Mouse (Mus musculus) intestine, embryonic 14.5 days (tissue): ENCODE data around the gene Pgap3. TPM values are rescaled to one million over a fixed set of nuclear protein-coding genes. Genes with fewer than 3 reads are reported as not detected.

Source experiments
- ATAC-seq: fragments of 200-750 bp; cut with Nextera tagmentation; replicated peaks from 2 replicates; pipeline ENCODE4 v1.8.0; 2017; ENCODE audit warnings: low read depth, moderate number of reproducible peaks, moderate TSS enrichment, moderate library complexity; ENCODE audit not compliant: low FRiP score, low TSS enrichment
- DNase-seq: peaks from one replicate; pipeline ENCODE4 v3.0.0-alpha.2; 2018; ENCODE audit warnings: low spot score
- H3K27ac ChIP-seq: fragments of 300-500 bp; sonication (generic); 2 replicates; pipeline ENCODE4 v1.5.1; 2014; ENCODE audit warnings: low read depth, mild to moderate bottlenecking, control low read depth
- H3K27me3 ChIP-seq: fragments of 300-500 bp; sonication (generic); replicated peaks from 2 replicates; pipeline ENCODE4 v1.6.1; 2014; ENCODE audit warnings: low read length, control low read depth; ENCODE audit not compliant: control insufficient read depth, insufficient read depth
- H3K36me3 ChIP-seq: fragments of 300-500 bp; sonication (generic); 2 replicates; pipeline ENCODE4 v1.6.1; 2014; ENCODE audit warnings: low read length, control low read depth; ENCODE audit not compliant: control insufficient read depth, insufficient read depth
- H3K4me1 ChIP-seq: fragments of 300-500 bp; sonication (generic); replicated peaks from 2 replicates; pipeline ENCODE4 v1.6.1; 2014; ENCODE audit warnings: low read length, control low read depth, mixed read lengths; ENCODE audit not compliant: control insufficient read depth, insufficient read depth
- H3K4me2 ChIP-seq: fragments of 300-500 bp; sonication (generic); 2 replicates; pipeline ENCODE4 v1.6.1; 2014; ENCODE audit warnings: low read length
- H3K4me3 ChIP-seq: fragments of 300-500 bp; sonication (generic); 2 replicates; pipeline ENCODE4 v1.5.1; 2014; ENCODE audit warnings: low read depth, low read length, control low read depth, mixed read lengths
- H3K9ac ChIP-seq: fragments of 300-500 bp; sonication (generic); 2 replicates; pipeline ENCODE4 v1.6.1; 2014; ENCODE audit warnings: mild to moderate bottlenecking, low read length
- H3K9me3 ChIP-seq: fragments of 300-500 bp; sonication (generic); 2 replicates; pipeline ENCODE4 v1.6.1; 2016; ENCODE audit warnings: low read length, control low read depth; ENCODE audit not compliant: control insufficient read depth
- WGBS: fragments of 180-500 bp; shearing (Covaris S2); extraction: QIAGEN DNeasy Blood & Tissue Kit; methylation state at CpG from one replicate; pipeline ENCODE4 v1.1.7; 2014; 5-methylcytosine and 5-hydroxymethylcytosine counted together
- polyA plus RNA-seq: library from polyadenylated mRNA; unstranded; fragments of >200 nt; fragmentation: Nextera tagmentation; extraction: Ambion mirVana; gene quantifications from 2 replicates; pipeline ENCODE4 v1.2.1, GENCODE M21; 2014

Pgap3 gene
- polyA plus RNA-seq, 1 experiment from 2014 or later = 14.1 TPM

DNA sequence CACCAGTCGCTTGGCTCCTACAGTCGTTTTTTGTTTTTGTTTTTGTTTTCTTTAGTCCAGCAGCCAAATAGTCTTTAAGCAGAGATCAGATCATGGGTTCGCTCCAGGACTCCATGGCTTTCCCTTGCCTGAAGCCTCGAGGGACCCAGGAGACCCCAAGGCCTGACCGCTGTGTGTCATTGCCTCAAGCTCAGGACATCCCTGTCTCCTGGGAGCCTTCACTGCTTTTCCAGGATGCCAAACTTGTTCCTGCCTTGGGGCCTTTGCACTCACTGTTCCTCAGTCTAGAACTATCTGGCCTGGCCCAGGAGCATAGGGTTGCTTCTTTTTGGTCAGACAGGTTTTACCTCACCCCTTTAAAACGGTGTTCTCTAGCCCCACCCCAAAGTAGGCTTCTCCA is 6.3 kb upstream of the Pgap3 start:
- Histone ChIP-seq H3K36me3 (no peaks in the 10 kb centered on the region), H3K4me2 (no peak overlapping the region), H3K4me1 (peaks cover 14% of the 10 kb centered on the region), H3K4me3 (no peak overlapping the region), H3K9me3 (no peaks in the 10 kb centered on the region), H3K9ac (no peak overlapping the region), H3K27me3 (no peaks in the 10 kb centered on the region), H3K27ac (no peak overlapping the region)
- 76% methylated on average over 6 of the region's 6 CpGs for WGBS
- no peak for ATAC-seq
- no peak for DNase-seq

DNA sequence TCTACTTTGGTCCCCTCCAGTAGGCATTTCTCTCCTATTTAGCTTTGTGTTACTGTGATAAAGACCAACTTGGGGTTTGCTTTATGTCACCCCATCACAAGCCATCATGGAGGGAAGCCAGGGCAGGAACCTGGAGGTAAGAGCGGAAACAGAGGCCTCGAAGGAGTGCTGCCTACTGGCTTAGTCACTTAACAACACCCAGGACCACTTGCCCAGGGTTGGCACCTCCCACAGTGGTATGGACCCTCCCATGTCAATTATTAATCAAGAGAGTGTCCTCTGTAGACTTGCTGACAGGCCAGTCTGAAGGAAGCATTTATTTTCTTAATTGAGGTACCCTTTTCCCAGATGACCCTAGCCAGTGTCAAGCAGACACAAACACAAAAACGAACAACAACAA is 526 bp upstream of the Pgap3 start:
- ATAC-seq (peak; percentile 65), DNase-seq (peak; percentile 64)
- 51% methylated on average over 3 of the region's 3 CpGs for WGBS
- Histone ChIP-seq H3K36me3 (peaks cover 5% of the 10 kb centered on the region; the same call in 1 of the 2 replicates), H3K27ac (peak overlapping the region; percentile 96), H3K4me1 (peaks cover 12% of the 10 kb centered on the region), H3K9me3 (no peaks in the 10 kb centered on the region), H3K4me2 (peak overlapping the region; percentile 84), H3K27me3 (no peaks in the 10 kb centered on the region), H3K9ac (peak overlapping the region; percentile 77), H3K4me3 (peak overlapping the region; percentile 82)

DNA sequence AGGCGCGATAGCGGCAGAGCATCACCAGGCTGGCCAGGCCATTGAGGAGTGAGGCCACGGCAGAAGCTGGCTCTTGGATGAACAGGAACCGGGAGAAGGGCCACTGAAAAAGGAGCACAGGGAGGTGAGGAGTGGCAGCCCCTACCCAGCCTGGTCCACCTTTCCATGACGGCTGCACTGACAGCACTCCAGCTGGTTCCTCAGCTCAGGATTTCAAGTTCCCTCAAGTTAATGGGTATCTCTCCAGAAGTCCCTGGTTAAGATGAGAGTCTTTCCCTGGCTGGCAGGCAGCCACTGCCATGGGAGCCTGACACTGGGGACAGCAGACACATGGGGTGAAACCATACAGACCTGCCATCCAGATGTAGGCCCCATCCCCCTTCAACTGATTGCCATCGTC is 2.3 kb downstream of the Pgap3 start:
- H3K27me3 ChIP-seq = no peaks in the 10 kb centered on the region
- H3K4me3 ChIP-seq = no peak overlapping the region
- H3K4me2 ChIP-seq = no peak overlapping the region
- ATAC-seq = no peak
- H3K4me1 ChIP-seq = peaks cover 21% of the 10 kb centered on the region
- no peaks in the 10 kb centered on the region for H3K9me3 ChIP-seq
- WGBS = 89% methylated on average over 7 of the region's 7 CpGs
- peaks cover 5% of the 10 kb centered on the region; the same call in 1 of the 2 replicates for H3K36me3 ChIP-seq
- DNase-seq = no peak
- H3K27ac ChIP-seq = no peak overlapping the region
- no peak overlapping the region for H3K9ac ChIP-seq

DNA sequence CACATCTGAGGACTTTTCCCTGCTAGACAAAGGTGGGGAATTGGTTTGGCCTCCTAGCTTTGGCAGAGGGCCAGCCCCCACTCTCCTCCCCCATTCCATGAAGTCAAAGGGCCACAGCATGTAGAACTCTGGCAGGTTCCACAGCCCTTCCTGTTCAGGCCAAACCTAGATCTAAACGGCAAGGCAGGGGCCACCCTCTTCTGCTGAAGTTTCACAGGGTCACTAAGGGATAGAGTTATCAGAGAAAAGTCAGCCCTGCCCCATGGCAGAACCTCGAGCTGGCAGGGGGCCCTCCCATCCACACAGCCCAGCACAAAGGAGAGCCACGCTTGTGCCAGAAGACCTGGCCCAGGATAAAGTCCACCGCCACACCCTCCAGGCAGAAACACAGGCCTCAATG is 5.2 kb downstream of the Pgap3 start:
- peaks cover 24% of the 10 kb centered on the region for H3K4me1 ChIP-seq

DNA sequence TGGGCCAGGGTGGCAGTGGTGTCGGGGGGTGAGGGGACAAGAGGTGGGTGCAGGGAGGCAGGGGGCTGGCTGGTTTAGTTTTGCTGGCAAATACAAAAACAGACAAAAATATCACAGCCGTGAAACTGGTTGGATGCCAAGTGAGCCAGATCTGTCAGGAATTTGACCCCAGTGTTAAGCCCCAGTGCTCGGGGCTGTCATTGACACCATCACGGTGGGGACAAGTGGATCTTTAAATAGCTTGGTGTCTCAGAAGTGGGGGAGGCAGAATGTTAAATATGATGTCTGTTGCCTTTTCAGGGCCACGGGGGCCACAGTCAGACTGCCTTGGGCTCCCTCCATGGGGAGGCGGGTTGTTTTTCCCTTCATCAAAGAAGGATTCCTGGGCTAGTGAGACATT is 6.0 kb downstream of the Pgap3 start:
- Histone ChIP-seq H3K4me1 (peaks cover 17% of the 10 kb centered on the region; the same call in 1 of the 2 replicates), H3K4me3 (no peak overlapping the region), H3K27ac (no peak overlapping the region), H3K9ac (no peak overlapping the region), H3K36me3 (peaks cover 5% of the 10 kb centered on the region; the same call in 1 of the 2 replicates), H3K9me3 (no peaks in the 10 kb centered on the region), H3K4me2 (no peak overlapping the region), H3K27me3 (0 out of 2 replicates have a peak, but pooled peaks cover 5% of the 10 kb centered on the region)
- no peak for ATAC-seq
- DNase-seq = no peak
- 43% methylated on average over 6 of the region's 6 CpGs for WGBS

More for the DNA sequence above, 5.2 kb downstream of the Pgap3 start:
- H3K36me3 ChIP-seq = peaks cover 5% of the 10 kb centered on the region; the same call in 1 of the 2 replicates
- no peak overlapping the region for H3K9ac ChIP-seq
- H3K4me2 ChIP-seq = no peak overlapping the region
- ATAC-seq = peak; percentile 48
- H3K4me3 ChIP-seq = no peak overlapping the region
- H3K9me3 ChIP-seq = no peaks in the 10 kb centered on the region
- peak overlapping the region; percentile 47; the same call in 1 of the 2 replicates for H3K27ac ChIP-seq
- 0 out of 2 replicates have a peak, but pooled peaks cover 5% of the 10 kb centered on the region for H3K27me3 ChIP-seq
- DNase-seq = peak; percentile 65
- WGBS = 34% methylated on average over 4 of the region's 4 CpGs

DNA sequence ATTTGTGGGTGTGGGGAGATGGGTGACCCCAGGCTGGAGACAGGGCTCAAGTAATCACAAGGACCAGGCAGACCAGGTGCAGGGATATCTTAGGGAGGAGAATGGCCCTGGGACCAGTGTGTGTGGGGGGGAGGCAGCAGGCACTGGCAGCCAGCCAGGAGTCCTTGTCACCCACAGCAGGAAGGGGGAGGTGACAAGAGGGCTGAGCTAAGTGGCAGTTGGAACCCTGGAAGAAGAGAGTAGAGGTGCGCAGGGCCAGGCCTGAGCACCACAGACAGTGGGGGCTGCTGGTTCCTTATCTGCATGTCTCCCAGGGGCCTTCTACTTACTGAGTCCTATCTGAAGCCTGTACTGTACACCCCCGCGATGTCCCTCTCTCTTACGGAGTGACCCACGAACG is 7.0 kb downstream of the Pgap3 start:
- Histone ChIP-seq H3K27ac (no peak overlapping the region), H3K9me3 (no peaks in the 10 kb centered on the region), H3K4me1 (peaks cover 17% of the 10 kb centered on the region; the same call in 1 of the 2 replicates), H3K9ac (no peak overlapping the region), H3K4me3 (no peak overlapping the region), H3K36me3 (peaks cover 5% of the 10 kb centered on the region; the same call in 1 of the 2 replicates), H3K4me2 (no peak overlapping the region), H3K27me3 (peaks cover 8% of the 10 kb centered on the region)
- ATAC-seq (0 out of 2 replicates have a peak, but pooled peaks have one; percentile 5), DNase-seq (no peak)
- WGBS = 64% methylated on average over 6 of the region's 6 CpGs

DNA sequence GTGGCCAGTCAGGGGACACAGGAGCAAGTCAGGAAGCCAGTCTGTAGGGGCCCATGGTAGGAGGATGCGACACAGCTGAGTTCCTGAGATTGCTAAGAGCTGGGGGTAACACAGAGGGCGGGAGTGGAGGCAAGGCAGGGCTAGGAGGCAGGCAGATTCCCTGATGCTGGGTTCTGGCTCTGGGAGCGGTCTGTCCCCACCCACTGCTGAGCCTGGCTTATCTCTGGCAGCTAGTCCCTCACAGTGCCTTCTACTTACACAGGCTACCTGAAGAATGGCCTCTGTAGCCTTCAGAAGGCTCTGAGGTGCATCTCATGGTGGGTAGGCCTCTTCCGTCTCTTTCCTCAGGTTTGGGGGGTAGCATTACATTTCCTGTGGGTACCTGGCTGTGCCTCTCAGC is 7.6 kb downstream of the Pgap3 start:
- ATAC-seq = no peak; the same call in 1 of the 2 replicates
- no peak overlapping the region for H3K9ac ChIP-seq

DNA sequence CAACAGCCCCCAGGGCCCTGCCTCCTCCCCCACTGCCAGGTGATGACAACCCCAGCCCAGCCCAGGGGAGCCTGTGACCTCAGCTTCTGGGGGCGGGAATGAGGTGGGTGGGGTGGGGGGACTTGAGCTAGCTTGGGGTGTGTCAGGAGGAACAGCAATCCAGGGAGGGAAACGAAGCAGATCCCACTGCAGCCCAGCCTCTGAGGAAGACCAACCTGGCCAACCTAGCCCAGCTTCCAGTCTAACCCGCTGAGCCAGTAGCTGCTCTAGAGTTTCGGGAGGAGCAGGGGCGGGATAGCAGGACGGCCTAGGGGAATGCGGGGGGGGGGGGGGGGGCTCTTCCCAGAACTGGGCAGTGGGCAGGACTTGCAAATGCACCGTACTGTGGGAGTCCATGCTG is 8.3 kb downstream of the Pgap3 start:
- H3K4me2 ChIP-seq = no peak overlapping the region
- peaks cover 17% of the 10 kb centered on the region; the same call in 1 of the 2 replicates for H3K4me1 ChIP-seq
- 14% methylated on average over 7 of the region's 8 CpGs for WGBS
- ATAC-seq (0 out of 2 replicates have a peak, but pooled peaks have one; percentile 9), DNase-seq (no peak)
- H3K27ac ChIP-seq = 0 out of 2 replicates have a peak overlapping the region, but pooled peaks have one; percentile 27
- no peaks in the 10 kb centered on the region; the same call in 1 of the 2 replicates for H3K36me3 ChIP-seq
- H3K9ac ChIP-seq = no peak overlapping the region
- peaks cover 21% of the 10 kb centered on the region for H3K27me3 ChIP-seq
- H3K4me3 ChIP-seq = no peak overlapping the region
- H3K9me3 ChIP-seq = no peaks in the 10 kb centered on the region

More for the DNA sequence above, 7.6 kb downstream of the Pgap3 start:
- H3K4me2 ChIP-seq = no peak overlapping the region
- no peaks in the 10 kb centered on the region for H3K9me3 ChIP-seq
- peaks cover 5% of the 10 kb centered on the region; the same call in 1 of the 2 replicates for H3K36me3 ChIP-seq
- 0 out of 2 replicates have a peak overlapping the region, but pooled peaks have one; percentile 27 for H3K27ac ChIP-seq
- peak; percentile 57 for DNase-seq
- 52% methylated on average over 4 of the region's 4 CpGs for WGBS
- H3K27me3 ChIP-seq = peaks cover 15% of the 10 kb centered on the region
- no peak overlapping the region for H3K4me3 ChIP-seq
- peaks cover 17% of the 10 kb centered on the region; the same call in 1 of the 2 replicates for H3K4me1 ChIP-seq

DNA sequence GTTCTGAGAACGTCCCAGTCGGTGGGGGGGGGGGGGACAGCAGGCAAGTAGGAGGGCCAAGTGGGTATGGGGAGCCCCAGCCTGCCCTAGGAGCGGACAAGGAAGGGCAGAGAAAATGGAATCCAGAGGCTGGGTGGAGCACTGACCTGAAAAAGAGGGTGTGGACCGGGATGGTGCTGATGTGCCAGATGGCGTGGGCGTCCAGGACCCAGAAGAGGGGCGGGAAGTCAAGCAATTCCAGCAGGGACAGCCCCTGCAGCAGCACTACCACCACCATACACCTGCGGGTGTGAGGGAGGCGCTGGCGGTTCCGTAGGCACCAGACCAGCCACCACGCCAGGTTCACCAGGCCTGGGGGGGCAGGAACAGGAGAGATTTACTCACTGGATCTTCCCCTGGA is 10.1 kb downstream of the Pgap3 start:
- Histone ChIP-seq H3K4me2 (no peak overlapping the region), H3K9ac (no peak overlapping the region), H3K27me3 (peaks cover 40% of the 10 kb centered on the region), H3K4me1 (peaks cover 17% of the 10 kb centered on the region; the same call in 1 of the 2 replicates), H3K27ac (no peak overlapping the region), H3K4me3 (no peak overlapping the region), H3K9me3 (no peaks in the 10 kb centered on the region), H3K36me3 (no peaks in the 10 kb centered on the region)
- WGBS = 73% methylated on average over 12 of the region's 12 CpGs
- DNase-seq = no peak
- no peak for ATAC-seq
